Mouse (Mus musculus) granulocyte monocyte progenitor cell, adult 5-6 weeks (primary cell): ENCODE results near the gene Capn13. TPM values are rescaled to one million over a fixed set of nuclear protein-coding genes. Genes with fewer than 3 reads are reported as not detected.
"Not testable (repeated sequence)": the region's sequence is repeated elsewhere in the genome, so short reads cannot be mapped to it uniquely, and the experiment has no call there.

Source experiments
- ATAC-seq: replicated peaks from 2 replicates; pipeline ENCODE4 v1.8.0; 2016; ENCODE audit warnings: mild to moderate bottlenecking, moderate TSS enrichment, inconsistent platforms; ENCODE audit not compliant: poor library complexity, severe bottlenecking
- total RNA-seq, 2 experiments: library from RNA; stranded (forward) in 1 of 2; stranded (reverse) in 1 of 2; fragments of 200-712, 200-1000 nt in 1 of 2; fragments of >200 nt in 1 of 2; fragmentation: Nextera tagmentation in 1 of 2; gene quantifications; 2 replicates each; pipeline ENCODE4 v1.2.3; 2014 to 2017

Gene Capn13
- total RNA-seq, 2 experiments from 2014 or later: not detected

DNA sequence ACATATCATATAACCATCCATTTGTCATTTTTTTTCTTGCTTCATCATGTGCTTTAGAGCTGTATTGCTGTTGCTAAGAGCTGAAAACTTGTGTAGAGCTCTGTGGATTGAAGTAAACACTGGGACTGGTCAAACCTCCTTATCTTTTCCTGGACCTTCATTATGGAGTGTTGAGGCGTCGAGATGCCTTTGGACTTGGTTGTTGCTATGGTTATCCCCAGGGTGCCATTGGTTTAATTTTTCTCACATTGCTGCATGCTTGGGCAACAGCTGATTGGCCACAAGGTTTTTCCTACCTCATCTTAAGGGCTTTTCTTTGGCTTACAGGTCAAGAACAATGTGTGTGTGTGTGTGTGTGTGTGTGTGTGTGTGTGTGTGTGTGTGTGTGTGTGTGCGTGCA, 107.4 kb downstream of the Capn13 start:
- no peak for ATAC-seq

DNA sequence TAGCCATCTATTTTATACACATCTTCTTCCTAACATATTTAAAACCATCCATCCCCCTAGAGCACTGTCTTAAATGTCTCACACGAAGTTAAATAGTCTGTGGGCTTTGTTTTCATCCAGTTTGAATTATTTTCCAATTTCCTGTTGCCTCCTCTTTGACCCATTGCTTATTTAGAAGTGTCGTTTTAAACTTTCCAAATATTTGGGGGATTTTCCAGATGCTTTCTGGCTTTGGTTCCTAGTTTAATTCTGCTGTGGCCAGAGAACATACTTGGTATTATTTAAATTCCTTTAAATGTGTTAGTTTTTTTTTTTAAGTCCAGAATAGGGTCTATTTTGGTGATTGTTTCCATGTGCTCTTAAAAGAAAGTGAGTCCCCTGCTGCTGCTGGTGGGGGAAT, 116.4 kb downstream of the Capn13 start:
- ATAC-seq: no peak

- ATAC-seq: not testable (repeated sequence)
These were observed 118.0 kb downstream of the Capn13 start for GRCm38 (mm10) chr17:73282702-73283101.

- ATAC-seq: no peak
These were observed 122.9 kb downstream of the Capn13 start for GRCm38 (mm10) chr17:73277770-73278169.

DNA sequence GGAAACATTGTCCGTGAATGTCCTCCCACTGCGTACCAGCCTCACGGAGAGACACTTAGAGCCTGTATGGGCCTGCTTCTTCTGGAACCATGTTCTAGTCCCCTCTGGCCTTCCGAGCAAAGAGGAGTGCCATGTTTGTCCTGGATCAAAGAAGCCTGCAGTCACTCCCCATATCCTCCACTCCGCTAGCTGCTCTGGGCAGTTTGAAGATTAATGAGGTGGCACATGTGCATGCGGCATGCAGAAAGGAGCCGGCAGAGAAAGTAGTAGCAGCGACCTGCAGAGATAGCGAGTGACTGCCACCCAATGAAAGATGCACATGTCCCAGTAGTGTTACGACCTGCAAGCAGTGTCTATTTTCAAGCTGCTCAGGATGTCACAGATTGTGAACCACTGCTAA, 125.6 kb downstream of the Capn13 start:
- ATAC-seq: no peak

GRCm38 (mm10) chr17:73273809-73274208, 126.9 kb downstream of the Capn13 start:
- peak; percentile 87 for ATAC-seq

- peak; percentile 49 for ATAC-seq
These were observed 128.7 kb downstream of the Capn13 start for GRCm38 (mm10) chr17:73271797-73272600.

GRCm38 (mm10) chr17:73270871-73271796, 129.5 kb downstream of the Capn13 start:
- peak; percentile 3; the same call in 1 of the 2 replicates for ATAC-seq

DNA sequence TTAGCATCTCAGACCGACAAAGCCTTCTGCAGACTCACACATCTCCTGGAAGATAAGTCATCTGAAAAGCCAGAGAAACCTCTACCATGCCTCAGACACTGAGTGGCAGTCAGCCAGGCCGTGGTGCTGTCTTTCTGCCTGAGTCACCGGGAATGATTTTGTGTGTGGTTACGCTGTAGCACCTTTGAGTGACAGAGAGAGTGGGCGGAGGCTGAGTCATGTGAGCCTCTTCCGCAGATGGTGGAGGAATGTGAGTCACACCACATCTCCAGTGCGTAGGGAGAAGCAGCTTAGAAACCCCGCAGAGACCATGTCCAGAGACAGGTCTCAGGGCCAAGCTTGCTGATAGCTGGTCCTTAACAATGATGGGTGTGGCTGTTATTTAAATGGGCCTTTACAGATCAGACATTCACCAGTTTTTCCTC, 137.6 kb downstream of the Capn13 start:
- peak; percentile 93 for ATAC-seq

- ATAC-seq: no peak
These were observed 138.1 kb downstream of the Capn13 start for GRCm38 (mm10) chr17:73262558-73262957.

DNA sequence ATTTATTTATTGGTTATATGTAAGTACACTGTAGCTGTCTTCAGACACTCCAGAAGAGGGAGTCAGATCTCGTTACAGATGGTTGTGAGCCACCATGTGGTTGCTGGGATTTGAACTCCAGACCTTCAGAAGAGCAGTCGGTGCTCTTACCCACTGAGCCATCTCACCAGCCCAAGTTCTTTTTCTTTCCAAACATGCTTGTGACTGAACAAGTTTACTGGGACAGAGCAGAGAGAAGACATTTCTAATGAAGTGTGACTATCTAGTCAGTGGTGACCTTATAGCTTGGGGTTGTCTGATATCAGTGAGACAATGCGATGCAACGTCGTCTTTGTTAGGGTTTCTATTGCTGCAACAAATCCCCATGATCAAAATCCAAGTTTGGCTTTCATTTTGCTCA, 141.4 kb downstream of the Capn13 start:
- not testable (repeated sequence) for ATAC-seq

GRCm38 (mm10) chr17:73258620-73259019, 142.0 kb downstream of the Capn13 start:
- ATAC-seq: peak; percentile 47
